Mouse (Mus musculus) midbrain, embryonic 14.5 days (tissue): ENCODE data around the gene Maml3. TPM values are rescaled to one million over a fixed set of nuclear protein-coding genes. Genes with fewer than 3 reads are reported as not detected.

Experiments
- ATAC-seq: fragments of 200-750 bp; cut with Nextera tagmentation; 2 replicates; pipeline ENCODE4 v1.8.0; 2017; ENCODE audit warnings: moderate number of reproducible peaks, moderate library complexity; ENCODE audit not compliant: low FRiP score, low TSS enrichment
- DNase-seq: peaks from one replicate; pipeline ENCODE4 v3.0.0-alpha.2; 2015
- H3K27ac ChIP-seq: fragments of 300-500 bp; sonication (generic); replicated peaks from 2 replicates; pipeline ENCODE4 v1.5.1; 2014; ENCODE audit warnings: mild to moderate bottlenecking, low read depth, low read length, moderate library complexity
- H3K27me3 ChIP-seq: fragments of 300-500 bp; sonication (generic); 2 replicates; pipeline ENCODE4 v1.6.1; 2014; ENCODE audit warnings: low read length, control low read depth, mixed read lengths; ENCODE audit not compliant: control insufficient read depth, insufficient read depth
- H3K36me3 ChIP-seq: fragments of 300-500 bp; sonication (generic); 2 replicates; pipeline ENCODE4 v1.6.1; 2014; ENCODE audit warnings: low read length, control low read depth; ENCODE audit not compliant: control insufficient read depth, insufficient read depth
- H3K4me1 ChIP-seq: fragments of 300-500 bp; sonication (generic); 2 replicates; pipeline ENCODE4 v1.6.1; 2014; ENCODE audit warnings: mild to moderate bottlenecking, antibody characterized with exemption, low read length, control low read depth; ENCODE audit not compliant: control insufficient read depth, insufficient read depth
- H3K4me2 ChIP-seq: fragments of 300-500 bp; sonication (generic); 2 replicates; pipeline ENCODE4 v1.6.1; 2014; ENCODE audit warnings: mild to moderate bottlenecking, low read length, moderate library complexity
- H3K4me3 ChIP-seq: fragments of 300-500 bp; sonication (generic); replicated peaks from 2 replicates; pipeline ENCODE4 v1.5.1; 2014; ENCODE audit warnings: low read depth, low read length
- H3K9ac ChIP-seq: fragments of 300-500 bp; sonication (generic); replicated peaks from 2 replicates; pipeline ENCODE4 v1.6.1; 2014; ENCODE audit warnings: mild to moderate bottlenecking, low read length, moderate library complexity
- H3K9me3 ChIP-seq: fragments of 300-500 bp; sonication (generic); 2 replicates; pipeline ENCODE4 v1.6.1; 2016; ENCODE audit warnings: low read length, control low read depth, mixed read lengths; ENCODE audit not compliant: control insufficient read depth
- WGBS: fragments of 180-500 bp; shearing (Covaris S2); extraction: QIAGEN DNeasy Blood & Tissue Kit; methylation state at CpG from one replicate; pipeline ENCODE4 v1.1.7; 2014; 5-methylcytosine and 5-hydroxymethylcytosine counted together
- polyA plus RNA-seq: library from polyadenylated mRNA; unstranded; fragments of >200 nt; fragmentation: Nextera tagmentation; extraction: Ambion mirVana; gene quantifications from 2 replicates; pipeline ENCODE4 v1.2.1, GENCODE M21; 2014

The Maml3 gene
- polyA plus RNA-seq, 1 experiment from 2014 or later = 10.3 TPM

DNA sequence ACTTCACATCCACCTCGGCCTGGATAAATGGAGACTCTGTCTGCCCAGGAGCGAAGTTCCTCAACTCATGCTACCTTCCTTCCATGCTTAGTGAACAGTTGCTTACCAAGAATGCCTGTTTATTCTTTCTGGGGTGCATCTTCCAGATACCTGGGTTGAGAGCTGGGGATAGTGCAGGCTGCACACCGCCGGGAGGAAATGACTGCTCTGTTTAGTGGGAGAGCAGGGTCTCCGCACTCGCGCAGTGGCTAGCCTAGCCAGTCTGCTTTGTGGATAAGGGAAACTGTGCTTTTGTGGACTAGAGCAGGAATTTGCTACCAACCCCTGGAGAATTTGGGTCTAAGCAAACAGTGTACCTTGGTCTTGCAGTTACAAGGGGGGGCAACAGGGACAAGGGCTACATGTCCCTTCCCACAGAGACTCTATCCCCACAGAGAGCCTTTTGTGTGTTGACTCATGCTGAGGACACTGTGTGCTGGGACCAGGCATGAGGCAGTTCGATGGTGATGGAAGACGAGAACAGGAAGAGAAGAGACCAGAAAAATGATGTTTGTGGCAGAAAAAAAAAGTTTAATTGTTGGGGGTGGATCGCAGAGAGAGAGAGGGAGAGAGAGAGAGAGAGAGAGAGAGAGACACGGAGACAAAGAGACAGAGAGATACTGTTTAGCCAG, 442.9 kb downstream of the Maml3 start:
- H3K9me3 ChIP-seq = no peaks in the 10 kb centered on the region
- no peak for ATAC-seq
- no peaks in the 10 kb centered on the region for H3K36me3 ChIP-seq
- no peaks in the 10 kb centered on the region for H3K4me1 ChIP-seq
- H3K27me3 ChIP-seq = no peaks in the 10 kb centered on the region
- no peak overlapping the region for H3K9ac ChIP-seq
- no peak overlapping the region for H3K27ac ChIP-seq
- WGBS = 87% methylated on average over 11 of the region's 11 CpGs
- H3K4me2 ChIP-seq = no peak overlapping the region
- H3K4me3 ChIP-seq = no peak overlapping the region
- no peak for DNase-seq

DNA sequence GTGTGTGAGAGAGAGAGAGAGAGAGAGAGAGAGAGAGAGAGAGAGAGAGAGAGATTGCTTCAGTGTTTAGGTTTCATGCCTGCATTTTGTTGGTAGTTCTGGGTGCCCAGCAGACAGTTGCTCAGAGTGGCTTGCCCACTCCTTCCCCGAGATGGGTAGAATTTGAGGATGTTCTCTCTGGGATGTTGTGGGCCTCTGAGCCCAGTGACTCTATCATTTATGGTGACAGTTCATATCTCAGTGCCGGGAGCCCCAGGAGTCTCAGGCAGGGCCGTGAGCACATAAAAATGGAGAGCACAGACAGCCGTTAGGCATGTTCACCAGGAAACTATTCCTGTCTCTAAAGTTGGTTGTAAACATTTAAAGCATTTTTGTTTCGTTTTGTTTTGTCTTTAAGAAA, 443.5 kb downstream of the Maml3 start:
- 75% methylated on average over 5 of the region's 5 CpGs for WGBS

DNA sequence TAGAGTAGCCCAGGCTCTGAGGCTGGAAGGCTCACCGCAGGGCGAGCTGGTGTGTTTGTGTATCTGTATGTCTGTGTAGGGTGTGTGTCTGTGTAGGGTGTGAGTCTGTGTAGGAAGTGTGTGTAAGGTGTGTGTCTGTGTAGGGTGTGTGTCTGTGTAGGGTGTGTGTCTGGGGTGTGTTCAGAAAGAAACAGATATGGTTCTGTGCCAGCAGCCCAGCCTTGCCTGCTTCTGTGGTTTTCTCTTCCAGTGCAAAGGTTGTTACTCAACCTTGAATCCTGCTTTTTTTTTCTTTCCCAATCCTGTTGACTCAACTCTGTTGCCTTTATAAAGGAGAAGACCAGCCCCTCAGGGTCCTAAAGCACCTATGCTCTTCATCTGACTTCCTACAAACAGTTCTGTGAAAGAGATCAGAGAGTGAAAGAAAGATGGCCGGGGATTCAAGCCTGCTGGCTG, 444.0 kb downstream of the Maml3 start:
- H3K4me3 ChIP-seq = no peak overlapping the region
- ATAC-seq (no peak), DNase-seq (peak; percentile 18)
- WGBS = 84% methylated on average over 3 of the region's 3 CpGs
- H3K9me3 ChIP-seq = no peaks in the 10 kb centered on the region
- no peak overlapping the region for H3K4me2 ChIP-seq
- H3K36me3 ChIP-seq = no peaks in the 10 kb centered on the region
- no peaks in the 10 kb centered on the region for H3K4me1 ChIP-seq
- no peak overlapping the region for H3K9ac ChIP-seq
- H3K27ac ChIP-seq = no peak overlapping the region
- H3K27me3 ChIP-seq = no peaks in the 10 kb centered on the region

More for the DNA sequence above, 443.5 kb downstream of the Maml3 start:
- ATAC-seq = no peak
- Histone ChIP-seq H3K9ac (no peak overlapping the region), H3K27me3 (no peaks in the 10 kb centered on the region), H3K36me3 (no peaks in the 10 kb centered on the region), H3K9me3 (no peaks in the 10 kb centered on the region), H3K27ac (no peak overlapping the region), H3K4me1 (no peaks in the 10 kb centered on the region), H3K4me2 (no peak overlapping the region), H3K4me3 (no peak overlapping the region)
- DNase-seq = no peak

DNA sequence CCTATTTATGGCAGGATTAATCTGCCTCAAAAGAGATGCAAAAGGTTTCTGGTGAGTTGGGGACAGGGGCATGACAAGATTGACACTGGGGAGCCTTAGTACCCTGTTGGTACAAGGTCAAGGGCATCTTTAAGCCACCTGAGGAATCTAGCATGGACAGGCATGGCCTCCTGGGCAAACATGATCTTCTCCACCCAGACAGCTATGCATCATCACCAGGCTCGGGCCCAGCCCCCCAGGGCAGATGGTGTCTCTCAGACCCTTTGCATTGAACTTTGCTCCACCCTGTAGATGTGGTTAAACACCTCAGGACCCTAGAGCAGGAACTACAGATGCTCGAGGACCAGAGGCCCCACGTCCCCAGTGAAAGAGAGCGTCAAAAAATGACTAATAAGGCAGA, 444.8 kb downstream of the Maml3 start, which contains the start of gene Mgst2:
Mgst2 (plus strand) TSS at position 301 of the 400 bp plus-strand sequence.
- Histone ChIP-seq H3K4me1 (no peaks in the 10 kb centered on the region), H3K4me3 (no peak within 1 kb of the TSS), H3K9me3 (no peaks in the 10 kb centered on the region), H3K27me3 (no peaks in the 10 kb centered on the region), H3K4me2 (no peak within 1 kb of the TSS), H3K27ac (no peak within 1 kb of the TSS), H3K9ac (no peak within 1 kb of the TSS), H3K36me3 (no peaks in the 10 kb centered on the region)
- DNase-seq (no peak), ATAC-seq (no peak)
- WGBS = 69% methylated on average over 4 of the region's 4 CpGs

DNA sequence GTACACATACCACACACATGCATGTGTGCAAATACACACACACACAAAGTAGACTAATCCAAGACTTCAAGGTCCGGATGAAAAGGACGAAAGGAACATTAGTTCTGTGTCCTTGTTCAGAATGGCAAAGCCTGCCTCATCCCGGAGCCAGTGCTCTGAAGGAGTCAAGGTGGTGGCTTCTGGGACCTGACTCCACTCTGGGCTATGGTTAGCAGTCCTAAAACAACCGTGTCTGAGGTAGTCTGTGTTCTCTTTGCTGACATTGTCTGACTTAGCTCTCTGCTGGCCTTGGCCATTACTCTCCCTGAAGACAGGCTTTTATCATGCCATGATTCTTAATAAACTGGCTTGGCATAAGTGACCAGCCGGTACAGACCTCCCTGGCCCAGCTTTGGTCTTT, 445.5 kb downstream of the Maml3 start:
- no peak for ATAC-seq
- whole genome bisulfite sequencing = 86% methylated on average over 5 of the region's 5 CpGs

DNA sequence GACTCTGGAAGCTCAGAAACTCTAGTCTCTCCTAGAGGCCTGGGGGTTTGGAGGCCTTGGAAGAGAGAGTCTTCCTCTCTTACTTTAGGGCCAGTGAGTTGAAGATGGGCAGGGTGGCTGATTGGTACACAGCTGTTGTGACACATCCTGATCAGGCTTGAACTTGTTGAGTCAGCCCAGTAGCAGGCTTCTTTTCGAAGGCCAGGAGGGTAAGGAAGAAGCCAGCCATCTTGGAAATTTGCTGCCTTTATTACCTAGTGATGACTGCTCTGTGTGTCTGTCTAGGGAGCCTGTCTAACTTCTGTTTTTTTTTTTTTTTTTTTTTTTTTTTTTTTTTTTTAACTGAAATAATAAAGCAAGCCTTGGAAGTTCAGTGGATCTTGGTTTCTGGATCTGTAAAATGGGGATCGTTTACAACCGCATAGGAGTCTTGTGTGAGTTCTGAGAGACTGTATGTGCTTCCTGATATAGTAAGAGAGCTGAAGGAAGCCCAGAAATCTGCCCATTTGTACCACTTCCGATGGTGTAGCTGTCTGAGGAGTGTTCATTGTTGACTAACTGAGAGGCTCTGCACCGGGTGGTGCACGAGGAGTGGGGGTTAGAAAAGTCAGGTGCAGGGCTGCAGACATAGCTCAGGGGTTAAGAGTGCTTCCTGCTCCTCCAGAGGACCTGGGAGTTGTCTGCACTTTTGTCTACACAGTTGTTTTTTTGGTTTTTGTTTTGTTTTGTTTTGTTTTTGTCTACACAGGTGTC, 450.4 kb downstream of the Maml3 start:
- Histone ChIP-seq H3K9me3 (no peaks in the 10 kb centered on the region), H3K4me3 (no peak overlapping the region), H3K4me1 (peaks cover 9% of the 10 kb centered on the region; the same call in 1 of the 2 replicates), H3K27ac (no peak overlapping the region), H3K27me3 (no peaks in the 10 kb centered on the region), H3K4me2 (no peak overlapping the region), H3K36me3 (no peaks in the 10 kb centered on the region), H3K9ac (no peak overlapping the region)
- ATAC-seq (no peak), DNase-seq (no peak)
- WGBS = 86% methylated on average over 6 of the region's 6 CpGs

More for the DNA sequence above, 445.5 kb downstream of the Maml3 start:
- DNase-seq = no peak
- H3K4me1 ChIP-seq = no peaks in the 10 kb centered on the region
- no peak overlapping the region for H3K27ac ChIP-seq
- no peaks in the 10 kb centered on the region for H3K36me3 ChIP-seq
- no peak overlapping the region for H3K4me3 ChIP-seq
- no peak overlapping the region for H3K4me2 ChIP-seq
- no peaks in the 10 kb centered on the region for H3K9me3 ChIP-seq
- H3K9ac ChIP-seq = no peak overlapping the region
- no peaks in the 10 kb centered on the region for H3K27me3 ChIP-seq

DNA sequence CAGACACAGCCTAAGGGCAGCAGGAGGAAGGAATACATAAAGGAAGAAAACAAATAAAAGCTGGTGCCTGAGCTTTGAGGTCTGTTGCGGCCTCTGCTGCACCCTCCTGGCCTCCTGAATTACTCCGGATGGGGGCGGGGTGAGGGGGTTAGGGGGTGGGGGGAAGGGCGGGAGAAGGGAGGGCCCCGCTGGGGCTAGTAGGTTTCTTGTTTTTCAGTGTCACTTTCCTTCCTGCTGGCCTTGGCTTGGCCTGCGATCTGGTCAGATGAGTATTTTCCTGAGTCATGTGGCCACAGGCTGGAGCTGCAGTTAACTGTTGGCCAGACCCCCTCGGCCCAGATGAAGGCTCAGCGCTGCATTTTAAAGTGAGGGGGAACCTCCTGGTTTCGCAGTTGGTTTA, 452.2 kb downstream of the Maml3 start:
- Histone ChIP-seq H3K36me3 (no peaks in the 10 kb centered on the region), H3K4me2 (peak overlapping the region; percentile 41), H3K9ac (no peak overlapping the region), H3K4me3 (no peak overlapping the region), H3K27ac (no peak overlapping the region), H3K9me3 (no peaks in the 10 kb centered on the region), H3K27me3 (no peaks in the 10 kb centered on the region), H3K4me1 (peaks cover 12% of the 10 kb centered on the region)
- ATAC-seq (peak; percentile 31; the same call in 1 of the 2 replicates), DNase-seq (peak; percentile 44)
- WGBS = 4% methylated on average over 9 of the region's 9 CpGs

DNA sequence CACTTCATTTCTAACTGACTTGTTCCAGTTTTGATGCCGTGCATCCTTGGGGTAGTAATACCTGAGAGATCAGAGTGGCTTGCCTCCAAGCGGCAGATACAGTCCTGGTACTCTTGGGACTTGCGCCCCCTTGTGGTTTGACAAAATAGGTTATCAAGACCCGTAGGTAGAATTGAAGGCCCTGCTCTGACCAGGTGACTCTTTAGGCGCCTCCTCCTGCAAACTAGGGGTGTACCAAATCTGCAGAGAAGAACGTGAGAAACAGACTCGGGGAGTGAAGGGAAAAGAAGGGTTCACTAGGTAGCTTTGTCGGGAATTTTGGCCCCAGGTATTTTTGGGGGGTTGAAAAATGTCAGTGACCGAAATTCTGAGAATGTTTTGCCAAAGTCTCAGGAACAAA, 452.6 kb downstream of the Maml3 start:
- H3K4me1 ChIP-seq = peaks cover 12% of the 10 kb centered on the region
- H3K4me3 ChIP-seq = no peak overlapping the region
- no peaks in the 10 kb centered on the region for H3K9me3 ChIP-seq
- WGBS = 2% methylated on average over 9 of the region's 9 CpGs
- no peaks in the 10 kb centered on the region for H3K36me3 ChIP-seq
- peak overlapping the region; percentile 41 for H3K4me2 ChIP-seq
- H3K27me3 ChIP-seq = no peaks in the 10 kb centered on the region
- no peak overlapping the region for H3K9ac ChIP-seq
- peak; percentile 90 for DNase-seq
- 0 out of 2 replicates have a peak, but pooled peaks have one; percentile 48 for ATAC-seq
- no peak overlapping the region for H3K27ac ChIP-seq
